Mouse (Mus musculus) lung, embryonic 14.5 days (tissue): ENCODE results near the gene Tnik. TPM values are rescaled to one million over a fixed set of nuclear protein-coding genes. Genes with fewer than 3 reads are reported as not detected.
A peak's percentile ranks its signal among the peaks of the same experiment; 100 is the strongest.

Source experiments
- ATAC-seq: fragments of 200-750 bp; cut with Nextera tagmentation; 2 replicates; pipeline ENCODE4 v1.8.0; 2017; ENCODE audit warnings: mild to moderate bottlenecking, moderate TSS enrichment, moderate library complexity; ENCODE audit not compliant: insufficient read depth
- DNase-seq: peaks from one replicate; pipeline ENCODE4 v3.0.0-alpha.2; 2015
- H3K27ac ChIP-seq: fragments of 300-500 bp; sonication (generic); 2 replicates; pipeline ENCODE4 v1.5.1; 2014; ENCODE audit warnings: low read depth, mild to moderate bottlenecking, moderate library complexity
- H3K27me3 ChIP-seq: fragments of 300-500 bp; sonication (generic); 2 replicates; pipeline ENCODE4 v1.6.1; 2014; ENCODE audit warnings: low read length, control low read depth; ENCODE audit not compliant: insufficient read depth
- H3K36me3 ChIP-seq: fragments of 300-500 bp; sonication (generic); 2 replicates; pipeline ENCODE4 v1.6.1; 2014; ENCODE audit warnings: control low read depth; ENCODE audit not compliant: insufficient read depth
- H3K4me1 ChIP-seq: fragments of 300-500 bp; sonication (generic); 2 replicates; pipeline ENCODE4 v1.6.1; 2014; ENCODE audit warnings: antibody characterized with exemption, control low read depth; ENCODE audit not compliant: insufficient read depth
- H3K4me2 ChIP-seq: fragments of 300-500 bp; sonication (generic); 2 replicates; pipeline ENCODE4 v1.6.1; 2014; ENCODE audit warnings: mild to moderate bottlenecking
- H3K4me3 ChIP-seq: fragments of 300-500 bp; sonication (generic); 2 replicates; pipeline ENCODE4 v1.5.1; 2014; ENCODE audit warnings: low read depth, low read length
- H3K9ac ChIP-seq: fragments of 300-500 bp; sonication (generic); 2 replicates; pipeline ENCODE4 v1.6.1; 2014
- H3K9me3 ChIP-seq: fragments of 300-500 bp; sonication (generic); 2 replicates; pipeline ENCODE4 v1.6.1; 2016; ENCODE audit warnings: low read depth, low read length, control low read depth
- CTCF ChIP-seq: IDR thresholded peaks from 2 replicates; pipeline ENCODE4 v1.5.1; 2016; ENCODE audit warnings: antibody characterized with exemption, low read depth
- WGBS: fragments of 180-500 bp; shearing (Covaris S2); extraction: QIAGEN DNeasy Blood & Tissue Kit; methylation state at CpG from one replicate; pipeline ENCODE4 v1.1.7; 2014; 5-methylcytosine and 5-hydroxymethylcytosine counted together
- polyA plus RNA-seq: library from polyadenylated mRNA; unstranded; fragments of >200 nt; fragmentation: Nextera tagmentation; extraction: Ambion mirVana; gene quantifications from 2 replicates; pipeline ENCODE4 v1.2.1, GENCODE M21; 2014

The Tnik gene
- polyA plus RNA-seq, 1 experiment from 2014 or later, result 13.6 TPM

- Histone ChIP-seq H3K4me1 (no peaks in the 10 kb centered on the region), H3K9me3 (no peaks in the 10 kb centered on the region), H3K27ac (no peak within 1 kb of the TSS), H3K36me3 (no peaks in the 10 kb centered on the region), H3K9ac (no peak within 1 kb of the TSS), H3K4me3 (no peak within 1 kb of the TSS), H3K27me3 (no peaks in the 10 kb centered on the region), H3K4me2 (no peak within 1 kb of the TSS)
- 89% methylated on average over 2 of the region's 2 CpGs for WGBS
- no peak for DNase-seq
- no peak for TF ChIP-seq CTCF
- ATAC-seq, result no peak
Observed at GRCm38 (mm10) chr3:28697797-28698196, 434.8 kb downstream of the Tnik start, which contains the start of gene Slc2a2. Slc2a2 (plus strand) TSS chr3:28697903.

GRCm38 (mm10) chr3:28699601-28700000 is 436.6 kb downstream of the Tnik start:
- no peak for DNase-seq
- H3K36me3 ChIP-seq, result no peaks in the 10 kb centered on the region
- no peak overlapping the region for H3K4me2 ChIP-seq
- H3K9me3 ChIP-seq, result no peaks in the 10 kb centered on the region
- H3K4me1 ChIP-seq, result no peaks in the 10 kb centered on the region
- TF ChIP-seq CTCF, result no peak
- H3K4me3 ChIP-seq, result no peak overlapping the region
- no peak overlapping the region for H3K9ac ChIP-seq
- H3K27ac ChIP-seq, result no peak overlapping the region
- no peak for ATAC-seq
- 65% methylated on average over 4 of the region's 4 CpGs for WGBS
- H3K27me3 ChIP-seq, result no peaks in the 10 kb centered on the region

GRCm38 (mm10) chr3:28705522-28706137 is 442.6 kb downstream of the Tnik start:
- no peak overlapping the region for H3K4me3 ChIP-seq
- no peaks in the 10 kb centered on the region for H3K4me1 ChIP-seq
- no peak for TF ChIP-seq CTCF
- no peak overlapping the region for H3K27ac ChIP-seq
- H3K36me3 ChIP-seq, result no peaks in the 10 kb centered on the region
- ATAC-seq (no peak), DNase-seq (no peak)
- H3K4me2 ChIP-seq, result no peak overlapping the region
- WGBS, result 50% methylated on average over 10 of the region's 10 CpGs
- no peaks in the 10 kb centered on the region for H3K9me3 ChIP-seq
- no peaks in the 10 kb centered on the region for H3K27me3 ChIP-seq
- H3K9ac ChIP-seq, result no peak overlapping the region

GRCm38 (mm10) chr3:28706736-28707135 is 443.7 kb downstream of the Tnik start:
- TF ChIP-seq CTCF, result no peak
- Histone ChIP-seq H3K36me3 (no peaks in the 10 kb centered on the region), H3K9ac (no peak overlapping the region), H3K27ac (no peak overlapping the region), H3K9me3 (no peaks in the 10 kb centered on the region), H3K4me2 (no peak overlapping the region), H3K4me3 (no peak overlapping the region), H3K27me3 (no peaks in the 10 kb centered on the region), H3K4me1 (no peaks in the 10 kb centered on the region)
- ATAC-seq (no peak), DNase-seq (no peak)
- WGBS, result 53% methylated on average over 4 of the region's 4 CpGs

- Histone ChIP-seq H3K27ac (no peak overlapping the region), H3K4me1 (no peaks in the 10 kb centered on the region), H3K4me3 (no peak overlapping the region), H3K4me2 (no peak overlapping the region), H3K9ac (no peak overlapping the region), H3K36me3 (no peaks in the 10 kb centered on the region), H3K27me3 (no peaks in the 10 kb centered on the region), H3K9me3 (no peaks in the 10 kb centered on the region)
- DNase-seq (peak; percentile 40), ATAC-seq (no peak)
- TF ChIP-seq CTCF, result peak; percentile 57
- 53% methylated on average over 1 of the region's 1 CpGs for WGBS
Observed at GRCm38 (mm10) chr3:28709740-28710139, 446.7 kb downstream of the Tnik start.

GRCm38 (mm10) chr3:28713913-28714698 is 451.1 kb downstream of the Tnik start:
- ATAC-seq (no peak), DNase-seq (no peak)
- H3K4me2 ChIP-seq, result no peak overlapping the region
- TF ChIP-seq CTCF, result no peak
- no peak overlapping the region for H3K9ac ChIP-seq
- 71% methylated on average over 7 of the region's 7 CpGs for WGBS
- no peak overlapping the region for H3K27ac ChIP-seq
- H3K9me3 ChIP-seq, result no peaks in the 10 kb centered on the region
- H3K36me3 ChIP-seq, result no peaks in the 10 kb centered on the region
- H3K4me3 ChIP-seq, result no peak overlapping the region
- H3K4me1 ChIP-seq, result no peaks in the 10 kb centered on the region
- no peaks in the 10 kb centered on the region for H3K27me3 ChIP-seq

- Histone ChIP-seq H3K36me3 (no peaks in the 10 kb centered on the region), H3K27ac (no peak overlapping the region), H3K4me3 (no peak overlapping the region), H3K4me2 (no peak overlapping the region), H3K9me3 (no peaks in the 10 kb centered on the region), H3K4me1 (peaks cover 4% of the 10 kb centered on the region; the same call in 1 of the 2 replicates), H3K27me3 (no peaks in the 10 kb centered on the region), H3K9ac (no peak overlapping the region)
- 93% methylated on average over 2 of the region's 2 CpGs for WGBS
- TF ChIP-seq CTCF, result no peak
- DNase-seq (no peak), ATAC-seq (no peak)
Observed at GRCm38 (mm10) chr3:28718521-28718920, 455.5 kb downstream of the Tnik start.
